Mouse (Mus musculus) CH12.LX (cell line): ENCODE results near the gene 9330159F19Rik. TPM values are rescaled to one million over a fixed set of nuclear protein-coding genes. Genes with fewer than 3 reads are reported as not detected.

Source experiments
- DNase-seq: peaks from one replicate; pipeline ENCODE4 v3.0.0-alpha.2; 2013; ENCODE audit errors: extremely low read depth
- H3K27ac ChIP-seq: 2 replicates; pipeline ENCODE4 v1.5.1; 2012; ENCODE audit warnings: low read depth, mild to moderate bottlenecking, control low read depth, moderate library complexity; ENCODE audit not compliant: insufficient read depth
- H3K27me3 ChIP-seq: replicated peaks from 2 replicates; pipeline ENCODE3; 2012; ENCODE audit warnings: inconsistent platforms
- H3K36me3 ChIP-seq, 2 experiments: replicated peaks in 1 of 2; 2 replicates each; pipeline versions ENCODE3 to v1.6.1; 2012; ENCODE audit warnings: inconsistent platforms in 1 of 2, low read length in 1 of 2, mild to moderate bottlenecking in 1 of 2, mixed read lengths in 1 of 2, moderate library complexity in 1 of 2; ENCODE audit not compliant: control insufficient read depth in 1 of 2, insufficient read depth in 1 of 2
- H3K4me1 ChIP-seq, 2 experiments: 2 replicates each; pipeline ENCODE4 v1.6.1; 2012; ENCODE audit warnings: inconsistent platforms in 1 of 2, moderate library complexity in 1 of 2; ENCODE audit not compliant: insufficient read depth in 2 of 2, control insufficient read depth in 1 of 2
- H3K4me2 ChIP-seq: 2 replicates; pipeline ENCODE4 v1.6.1; 2012; ENCODE audit warnings: low read depth, mild to moderate bottlenecking, control low read depth; ENCODE audit not compliant: poor library complexity, insufficient read depth, severe bottlenecking
- H3K4me3 ChIP-seq, 3 experiments: fragments of 150-350 bp in 1 of 3; sonication (generic) in 1 of 3; replicated peaks in 1 of 3; 2 replicates each; pipeline versions ENCODE3 to v1.5.1; 2011 to 2012; ENCODE audit warnings: low read depth in 2 of 3, low read length in 2 of 3, mild to moderate bottlenecking in 2 of 3, moderate library complexity in 2 of 3, control low read depth in 1 of 3, improper control_type of control experiment in 1 of 3, inconsistent platforms in 1 of 3, mixed read lengths in 1 of 3; ENCODE audit not compliant: poor library complexity in 1 of 3
- H3K79me2 ChIP-seq: replicated peaks from 2 replicates; pipeline ENCODE4 v1.6.1; 2012; ENCODE audit warnings: mild to moderate bottlenecking, moderate library complexity; ENCODE audit not compliant: control insufficient read depth, poor library complexity, insufficient read depth, severe bottlenecking; ENCODE audit errors: extremely low read depth
- H3K9ac ChIP-seq: 2 replicates; pipeline ENCODE4 v1.6.1; 2012; ENCODE audit warnings: low read depth, mild to moderate bottlenecking, control low read depth, moderate library complexity; ENCODE audit not compliant: insufficient read depth
- H3K9me3 ChIP-seq: replicated peaks from 2 replicates; pipeline ENCODE3; 2012; ENCODE audit warnings: low read length, inconsistent platforms, mixed read lengths
- BHLHE40 ChIP-seq: IDR thresholded peaks from 2 replicates; pipeline ENCODE4 v1.6.1; 2011; ENCODE audit warnings: mild to moderate bottlenecking, low read depth, low read length, improper control_type of control experiment
- CHD1 ChIP-seq: IDR thresholded peaks from 2 replicates; pipeline ENCODE4 v1.6.1; 2012; ENCODE audit warnings: low read depth, low read length, improper control_type of control experiment, inconsistent platforms
- CTCF ChIP-seq, 2 experiments: IDR thresholded peaks in 1 of 2; conservative IDR thresholded peaks in 1 of 2; 2 replicates each; pipeline ENCODE4 v1.5.1; 2011 to 2012; ENCODE audit warnings: low read depth in 2 of 2, low read length in 2 of 2, improper control_type of control experiment in 1 of 2, inconsistent platforms in 1 of 2, mild to moderate bottlenecking in 1 of 2, moderate library complexity in 1 of 2
- GABPA ChIP-seq: IDR thresholded peaks from 2 replicates; pipeline ENCODE4 v1.6.1; 2012; ENCODE audit warnings: low read depth, low read length, improper control_type of control experiment, inconsistent platforms; ENCODE audit not compliant: insufficient replicate concordance
- JUN ChIP-seq: IDR thresholded peaks from 2 replicates; pipeline ENCODE4 v1.6.1; 2011; ENCODE audit warnings: low read depth, mild to moderate bottlenecking, low read length, improper control_type of control experiment, moderate library complexity; ENCODE audit not compliant: insufficient read depth
- KAT2A ChIP-seq: IDR thresholded peaks from 2 replicates; pipeline ENCODE4 v1.6.1; 2012; ENCODE audit warnings: low read length, improper control_type of control experiment, inconsistent platforms; ENCODE audit not compliant: insufficient replicate concordance
- MAFK ChIP-seq: IDR thresholded peaks from 2 replicates; pipeline ENCODE4 v1.6.1; 2011; ENCODE audit warnings: low read length, improper control_type of control experiment; ENCODE audit not compliant: insufficient replicate concordance
- MXI1 ChIP-seq: IDR thresholded peaks from 2 replicates; pipeline ENCODE4 v1.6.1; 2011; ENCODE audit warnings: mild to moderate bottlenecking, low read depth, low read length, improper control_type of control experiment
- NELFE ChIP-seq: IDR thresholded peaks from 2 replicates; pipeline ENCODE4 v1.6.1; 2011; ENCODE audit warnings: low read depth, low read length, improper control_type of control experiment
- NRF1 ChIP-seq: IDR thresholded peaks from 2 replicates; pipeline ENCODE4 v1.6.1; 2014; ENCODE audit warnings: low read depth, mild to moderate bottlenecking, inconsistent platforms, low read length, improper control_type of control experiment, moderate library complexity
- PAX5 ChIP-seq: IDR thresholded peaks from 2 replicates; pipeline ENCODE4 v1.6.1; 2012; ENCODE audit warnings: low read length, inconsistent platforms, mixed read lengths
- POLR2AphosphoS2 ChIP-seq: IDR thresholded peaks from 2 replicates; pipeline ENCODE4 v1.6.1; 2011; ENCODE audit warnings: low read depth, low read length, improper control_type of control experiment
- RAD21 ChIP-seq: IDR thresholded peaks from 2 replicates; pipeline ENCODE4 v1.6.1; 2011; ENCODE audit warnings: low read depth, mild to moderate bottlenecking, low read length, improper control_type of control experiment, moderate library complexity
- SIN3A ChIP-seq: IDR thresholded peaks from 2 replicates; pipeline ENCODE4 v1.6.1; 2012; ENCODE audit warnings: low read length, improper control_type of control experiment, inconsistent platforms
- SMC3 ChIP-seq: IDR thresholded peaks from 2 replicates; pipeline ENCODE4 v1.6.1; 2011; ENCODE audit warnings: low read depth, low read length, improper control_type of control experiment
- TCF12 ChIP-seq: IDR thresholded peaks from 2 replicates; pipeline ENCODE4 v1.6.1; 2014; ENCODE audit warnings: low read depth, mild to moderate bottlenecking, inconsistent platforms, low read length, improper control_type of control experiment
- UBTF ChIP-seq: IDR thresholded peaks from 2 replicates; pipeline ENCODE4 v1.6.1; 2012; ENCODE audit warnings: low read depth, mild to moderate bottlenecking, inconsistent platforms, low read length, improper control_type of control experiment, moderate library complexity
- USF1 ChIP-seq: IDR thresholded peaks from 2 replicates; pipeline ENCODE4 v1.6.1; 2014; ENCODE audit warnings: low read depth, mild to moderate bottlenecking, inconsistent platforms, low read length, improper control_type of control experiment
- USF2 ChIP-seq: conservative IDR thresholded peaks from 2 replicates; pipeline ENCODE4 v1.6.1; 2011; ENCODE audit warnings: low read depth, low read length, improper control_type of control experiment
- ZKSCAN1 ChIP-seq: IDR thresholded peaks from 2 replicates; pipeline ENCODE4 v1.6.1; 2012; ENCODE audit warnings: low read depth, inconsistent platforms, low read length, improper control_type of control experiment, borderline replicate concordance
- ZMIZ1 ChIP-seq: IDR thresholded peaks from 2 replicates; pipeline ENCODE4 v1.6.1; 2012; ENCODE audit warnings: low read depth, mild to moderate bottlenecking, inconsistent platforms, low read length, improper control_type of control experiment
- ZNF384 ChIP-seq: IDR thresholded peaks from 2 replicates; pipeline ENCODE4 v1.6.1; 2012; ENCODE audit warnings: low read depth, low read length, improper control_type of control experiment, inconsistent platforms
- dilution Hi-C: fragments of 300-500 bp; cut with MboI; formaldehyde crosslinking; loops from 2 replicates; pipeline ENCODE4 v1.14.3; 2020; ENCODE audit warnings: low sequenced_read_pairs; ENCODE audit not compliant: extremely low pct_unique_long_range_greater_than_20kb, extremely low pct_ligation_motif_present
- in situ Hi-C: fragments of 300-500 bp; cut with MboI; formaldehyde crosslinking; loops from 3 replicates; pipeline ENCODE4 v1.14.3; 2019; ENCODE audit warnings: low sequenced_read_pairs, low pct_ligation_motif_present, low pct_unique_long_range_greater_than_20kb, mixed read lengths
- polyA plus RNA-seq: library from polyadenylated mRNA; unstranded; fragments of >175 nt; gene quantifications from 2 replicates; pipeline ENCODE4 v1.2.1, GENCODE M21; 2012; ENCODE audit warnings: low read depth; ENCODE audit not compliant: insufficient read length
- total RNA-seq, 2 experiments: library from RNA; depleted of rRNA; stranded (reverse); fragments of 300-350 nt in 1 of 2; fragments of >200 nt in 1 of 2; gene quantifications; 2 replicates each; pipeline ENCODE4 v1.2.3; 2012 to 2014

The 9330159F19Rik gene
- total and polyA plus RNA-seq, 3 experiments: 0.07 TPM; not detected in 2

- no peak for DNase-seq
- no peak within 1 kb of the TSS for H3K4me2 ChIP-seq
- no peaks in the 10 kb centered on the region for H3K79me2 ChIP-seq
- no peak within 1 kb of the TSS for H3K27ac ChIP-seq
- no peak within 1 kb of the TSS for H3K4me3 ChIP-seq
- H3K9ac ChIP-seq: no peak within 1 kb of the TSS
- H3K4me1 ChIP-seq: no peaks in the 10 kb centered on the region
- H3K9me3 ChIP-seq: peaks cover 4% of the 10 kb centered on the region
- H3K27me3 ChIP-seq: no peaks in the 10 kb centered on the region
- in situ Hi-C loops: no loop called here
- no peaks in the 10 kb centered on the region for H3K36me3 ChIP-seq
- dilution Hi-C loops: no loop called here
- TF ChIP-seq ZKSCAN1: no peak
- TF ChIP-seq BHLHE40: no peak
- no peak for TF ChIP-seq ZMIZ1
These were observed 12.8 kb upstream of the 9330159F19Rik start, which contains the start of gene Gm49353 for GRCm38 (mm10) chr10:29198642-29199041. Gm49353 (plus strand) TSS chr10:29198954.

GRCm38 (mm10) chr10:29199835-29200234, 11.6 kb upstream of the 9330159F19Rik start:
- H3K9ac ChIP-seq: no peak overlapping the region
- TF ChIP-seq CTCF (conservative IDR thresholded peaks at IDR 0.05 in 1 of 2, IDR thresholded peaks at IDR 0.05 in 1 of 2; ENCODE audit: low read depth in 2 of 2, low read length in 2 of 2): peak in 1 of 2 experiments; percentile 50; a peak in 2 of 4 replicates
- peak; percentile 18; the same call in 1 of the 2 replicates for TF ChIP-seq SMC3
- no peak for TF ChIP-seq ZKSCAN1
- peak; percentile 25 for TF ChIP-seq RAD21
- dilution Hi-C loops: no loop called here
- peaks cover 4% of the 10 kb centered on the region for H3K9me3 ChIP-seq
- no peak overlapping the region for H3K4me2 ChIP-seq
- in situ Hi-C loops: no loop called here
- H3K27ac ChIP-seq: no peak overlapping the region
- no peaks in the 10 kb centered on the region for H3K27me3 ChIP-seq
- no peaks in the 10 kb centered on the region for H3K4me1 ChIP-seq
- H3K79me2 ChIP-seq: no peaks in the 10 kb centered on the region
- H3K4me3 ChIP-seq: no peak overlapping the region
- no peak for DNase-seq
- no peaks in the 10 kb centered on the region for H3K36me3 ChIP-seq

GRCm38 (mm10) chr10:29200609-29201008, 10.8 kb upstream of the 9330159F19Rik start:
- peaks cover 4% of the 10 kb centered on the region for H3K9me3 ChIP-seq
- H3K4me1 ChIP-seq: no peaks in the 10 kb centered on the region
- in situ Hi-C loops: no loop called here
- H3K9ac ChIP-seq: no peak overlapping the region
- dilution Hi-C loops: no loop called here
- H3K27ac ChIP-seq: no peak overlapping the region
- H3K4me3 ChIP-seq: no peak overlapping the region
- no peaks in the 10 kb centered on the region for H3K27me3 ChIP-seq
- TF ChIP-seq RAD21 (no peak), NELFE (no peak), MAFK (no peak), KAT2A (no peak), JUN (no peak), GABPA (no peak), SIN3A (no peak), CTCF (conservative IDR thresholded peaks at IDR 0.05 in 1 of 2, IDR thresholded peaks at IDR 0.05 in 1 of 2; ENCODE audit: low read depth in 2 of 2, low read length in 2 of 2) (no peak), NRF1 (no peak), BHLHE40 (no peak), USF1 (no peak), TCF12 (no peak), UBTF (no peak), PAX5 (no peak), ZMIZ1 (no peak), USF2 (no peak), MXI1 (no peak), POLR2AphosphoS2 (no peak), CHD1 (no peak), ZNF384 (no peak)
- H3K79me2 ChIP-seq: no peaks in the 10 kb centered on the region
- no peak overlapping the region for H3K4me2 ChIP-seq
- no peaks in the 10 kb centered on the region for H3K36me3 ChIP-seq
- DNase-seq: no peak
